Mouse (Mus musculus) liver, embryonic 11.5 days (tissue): ENCODE data around the gene Eno3. TPM values are rescaled to one million over a fixed set of nuclear protein-coding genes. Genes with fewer than 3 reads are reported as not detected.
A peak's percentile ranks its signal among the peaks of the same experiment; 100 is the strongest.

Source experiments
- ATAC-seq: fragments of 200-750 bp; cut with Nextera tagmentation; replicated peaks from 2 replicates; pipeline ENCODE4 v1.8.0; 2017; ENCODE audit warnings: moderate number of reproducible peaks, mild to moderate bottlenecking, moderate TSS enrichment, moderate library complexity; ENCODE audit not compliant: low FRiP score
- DNase-seq: peaks from one replicate; pipeline ENCODE4 v3.0.0-alpha.2; 2017; ENCODE audit warnings: low spot score
- H3K27ac ChIP-seq: fragments of 300-500 bp; sonication (generic); 2 replicates; pipeline ENCODE4 v1.5.1; 2014; ENCODE audit warnings: mild to moderate bottlenecking, low read depth, low read length, control low read depth
- H3K27me3 ChIP-seq: fragments of 300-500 bp; sonication (generic); replicated peaks from 2 replicates; pipeline ENCODE4 v1.6.1; 2014; ENCODE audit warnings: low read length, mixed read lengths; ENCODE audit not compliant: control insufficient read depth, insufficient read depth
- H3K36me3 ChIP-seq: fragments of 300-500 bp; sonication (generic); 2 replicates; pipeline ENCODE4 v1.6.1; 2014; ENCODE audit warnings: mild to moderate bottlenecking, low read length, moderate library complexity, mixed read lengths; ENCODE audit not compliant: control insufficient read depth, insufficient read depth
- H3K4me1 ChIP-seq: fragments of 300-500 bp; sonication (generic); replicated peaks from 2 replicates; pipeline ENCODE4 v1.6.1; 2014; ENCODE audit warnings: low read length, mixed read lengths; ENCODE audit not compliant: control insufficient read depth, insufficient read depth
- H3K4me2 ChIP-seq: fragments of 300-500 bp; sonication (generic); 2 replicates; pipeline ENCODE4 v1.6.1; 2014; ENCODE audit warnings: mild to moderate bottlenecking, control low read depth, moderate library complexity
- H3K4me3 ChIP-seq: fragments of 300-500 bp; sonication (generic); 2 replicates; pipeline ENCODE4 v1.5.1; 2014; ENCODE audit warnings: low read depth, low read length, control low read depth
- H3K9ac ChIP-seq: fragments of 300-500 bp; sonication (generic); 2 replicates; pipeline ENCODE4 v1.6.1; 2014; ENCODE audit warnings: low read depth, low read length, control low read depth
- H3K9me3 ChIP-seq: fragments of 300-500 bp; sonication (generic); 2 replicates; pipeline ENCODE4 v1.6.1; 2016; ENCODE audit warnings: low read length, inconsistent platforms, mixed read lengths; ENCODE audit not compliant: control insufficient read depth
- WGBS: fragments of 180-500 bp; shearing (Covaris S2); extraction: QIAGEN DNeasy Blood & Tissue Kit; methylation state at CpG from one replicate; pipeline ENCODE4 v1.1.7; 2014; 5-methylcytosine and 5-hydroxymethylcytosine counted together
- polyA plus RNA-seq: library from polyadenylated mRNA; unstranded; fragments of >200 nt; fragmentation: Nextera tagmentation; extraction: Ambion mirVana; gene quantifications from 2 replicates; pipeline ENCODE4 v1.2.1, GENCODE M21; 2014

Gene Eno3
- polyA plus RNA-seq, 1 experiment from 2014 or later, result 20.1 TPM

DNA sequence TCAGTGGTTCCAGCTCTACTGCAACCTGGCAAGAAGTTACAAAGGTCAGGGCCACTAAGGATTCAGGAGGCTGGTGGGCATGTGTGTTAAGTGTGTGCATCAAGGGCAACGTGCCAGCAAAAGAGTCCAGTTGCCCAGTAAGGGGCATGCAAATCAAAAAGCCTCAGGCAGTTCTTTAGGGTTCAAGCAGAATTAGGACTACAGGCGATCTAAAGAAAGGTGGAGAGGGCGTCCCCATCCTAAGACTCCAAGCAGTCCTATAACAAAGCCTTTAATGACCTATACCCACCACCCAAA, 10.8 kb upstream of the Eno3 start:
- H3K4me2 ChIP-seq, result peak overlapping the region; percentile 82
- no peaks in the 10 kb centered on the region for H3K27me3 ChIP-seq
- DNase-seq, result no peak
- no peaks in the 10 kb centered on the region for H3K9me3 ChIP-seq
- H3K27ac ChIP-seq, result peak overlapping the region; percentile 81
- peak overlapping the region; percentile 70 for H3K9ac ChIP-seq
- H3K4me1 ChIP-seq, result peaks cover 39% of the 10 kb centered on the region
- H3K4me3 ChIP-seq, result peak overlapping the region; percentile 92
- H3K36me3 ChIP-seq, result peaks cover 38% of the 10 kb centered on the region
- 27% methylated on average over 3 of the region's 3 CpGs for WGBS
- ATAC-seq, result no peak

DNA sequence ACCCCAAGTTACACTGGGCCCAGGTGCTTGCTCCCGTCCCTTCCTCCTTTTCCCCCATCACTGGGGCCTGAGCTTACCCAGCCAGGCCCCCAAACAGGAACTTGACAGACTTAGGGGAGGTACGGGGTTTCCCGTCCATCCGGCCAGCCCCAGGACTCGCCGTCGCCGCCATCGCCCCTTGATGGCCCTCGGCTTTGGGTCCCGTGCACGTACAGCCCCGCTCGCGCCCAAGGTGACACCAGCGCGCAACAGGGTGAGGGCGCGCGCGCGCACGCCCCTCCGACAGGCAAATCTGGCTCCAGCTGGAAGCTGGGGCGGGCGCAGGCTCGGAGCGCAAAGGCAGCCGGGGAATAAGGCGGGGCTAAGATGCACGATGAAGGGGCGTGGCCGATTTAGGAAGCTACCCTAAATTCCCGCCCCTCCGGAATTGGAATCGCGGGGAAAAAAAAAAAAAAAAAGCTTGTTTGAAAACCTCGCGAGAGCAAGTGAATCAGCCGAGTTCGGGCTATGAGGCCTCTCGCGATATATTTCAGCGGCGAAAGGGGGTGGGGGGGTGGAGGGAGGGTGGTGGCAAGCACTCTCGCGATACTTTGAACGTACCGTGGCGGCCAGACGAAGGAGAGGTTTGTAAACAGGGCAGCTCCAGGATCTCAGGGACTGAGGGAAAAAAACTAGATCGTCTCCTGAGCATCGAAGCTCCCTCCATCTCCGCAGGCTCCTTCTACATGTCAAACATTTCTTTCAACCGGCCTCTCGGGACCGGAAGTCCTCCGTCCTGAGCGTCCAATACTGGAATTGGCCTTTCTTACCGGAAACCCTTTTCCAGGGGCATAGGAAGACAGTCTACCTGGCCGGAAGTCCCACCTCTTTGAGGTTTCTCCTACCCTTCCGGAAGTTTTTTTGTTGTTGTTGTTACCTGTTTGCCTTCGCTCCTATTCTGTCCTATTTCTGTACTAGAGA, 10.0 kb upstream of the Eno3 start, which contains the start of the genes Rnf167 and Slc25a11:
TSS of gene Rnf167 (plus strand) at position 545 of the 960 bp plus-strand sequence.
TSS of gene Slc25a11 (minus strand) at position 789 of the 960 bp plus-strand sequence.
- Histone ChIP-seq H3K4me1 (peaks cover 46% of the 10 kb centered on the region), H3K4me3 (peak within 1 kb of the TSS; percentile 92), H3K36me3 (peaks cover 43% of the 10 kb centered on the region), H3K4me2 (peak within 1 kb of the TSS; percentile 92), H3K9me3 (no peaks in the 10 kb centered on the region), H3K27ac (peak within 1 kb of the TSS; percentile 98), H3K9ac (peak within 1 kb of the TSS; percentile 95), H3K27me3 (no peaks in the 10 kb centered on the region)
- WGBS, result under 1% methylated on average over 63 of the region's 63 CpGs
- DNase-seq (peak; percentile 96), ATAC-seq (peak; percentile 83)

DNA sequence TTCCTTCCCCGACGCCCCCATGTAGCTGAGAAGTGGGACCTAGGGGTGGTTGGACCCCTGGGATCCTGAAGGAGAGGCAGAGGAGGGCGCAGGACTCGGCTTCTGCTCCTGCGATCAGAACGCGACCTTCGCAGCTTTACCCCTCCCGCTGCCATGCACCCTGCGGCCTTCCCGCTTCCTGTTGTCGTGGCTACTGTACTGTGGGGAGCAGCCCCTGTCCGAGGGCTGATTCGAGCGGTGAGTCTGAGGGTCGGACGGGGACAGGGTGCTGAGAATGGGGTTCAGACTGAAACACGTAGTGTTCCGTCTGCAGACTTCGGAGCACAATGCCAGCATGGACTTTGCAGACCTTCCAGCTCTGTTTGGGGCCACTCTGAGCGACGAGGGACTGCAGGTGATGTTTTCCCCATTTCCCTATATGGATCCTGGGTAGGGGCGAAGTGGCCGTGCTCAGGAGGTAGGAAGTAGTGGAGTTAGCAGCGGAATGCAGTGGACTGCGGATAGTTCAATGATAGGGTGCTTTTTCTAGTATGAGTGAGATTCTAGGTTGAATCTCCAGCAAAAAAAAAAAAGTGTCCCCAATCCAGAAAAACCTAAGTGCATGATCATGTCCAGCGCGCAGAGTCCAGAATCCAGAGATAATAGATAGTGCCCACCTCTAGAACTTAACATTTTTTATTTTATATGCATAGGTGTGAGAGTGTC, 9.1 kb upstream of the Eno3 start:
- peaks cover 51% of the 10 kb centered on the region for H3K36me3 ChIP-seq
- H3K4me2 ChIP-seq, result peak overlapping the region; percentile 92
- H3K9me3 ChIP-seq, result no peaks in the 10 kb centered on the region
- peak; percentile 21; the same call in 1 of the 2 replicates for ATAC-seq
- peak overlapping the region; percentile 92 for H3K4me3 ChIP-seq
- peak overlapping the region; percentile 95 for H3K9ac ChIP-seq
- WGBS, result 3% methylated on average over 28 of the region's 28 CpGs
- H3K4me1 ChIP-seq, result peaks cover 55% of the 10 kb centered on the region
- peak overlapping the region; percentile 98 for H3K27ac ChIP-seq
- peak; percentile 55 for DNase-seq
- H3K27me3 ChIP-seq, result no peaks in the 10 kb centered on the region

DNA sequence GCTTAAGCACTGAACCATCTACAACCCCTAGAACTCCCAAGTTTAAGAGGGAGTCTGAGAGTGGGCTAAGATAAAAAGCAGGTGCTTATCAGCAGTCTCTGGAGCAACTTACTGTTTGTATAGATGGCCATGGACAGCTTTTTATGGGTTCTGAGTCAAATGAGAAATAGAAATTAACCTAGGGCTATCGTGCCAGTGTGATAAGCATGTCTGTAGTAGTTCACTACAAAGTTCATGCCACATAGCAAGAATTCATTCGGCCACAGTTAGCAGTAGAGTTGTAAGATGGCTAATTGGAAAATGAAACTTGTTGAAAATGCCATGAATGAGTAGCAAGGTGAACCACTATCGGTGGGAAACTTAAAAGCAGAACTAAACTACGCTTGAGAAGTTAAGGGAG, 8.5 kb upstream of the Eno3 start:
- H3K4me1 ChIP-seq, result peaks cover 56% of the 10 kb centered on the region
- 50% methylated on average over 4 of the region's 4 CpGs for WGBS
- peak overlapping the region; percentile 95 for H3K9ac ChIP-seq
- peak overlapping the region; percentile 92 for H3K4me2 ChIP-seq
- DNase-seq (no peak), ATAC-seq (peak; percentile 33)
- H3K27me3 ChIP-seq, result no peaks in the 10 kb centered on the region
- H3K4me3 ChIP-seq, result peak overlapping the region; percentile 92
- peak overlapping the region; percentile 98 for H3K27ac ChIP-seq
- H3K36me3 ChIP-seq, result peaks cover 48% of the 10 kb centered on the region
- no peaks in the 10 kb centered on the region for H3K9me3 ChIP-seq

DNA sequence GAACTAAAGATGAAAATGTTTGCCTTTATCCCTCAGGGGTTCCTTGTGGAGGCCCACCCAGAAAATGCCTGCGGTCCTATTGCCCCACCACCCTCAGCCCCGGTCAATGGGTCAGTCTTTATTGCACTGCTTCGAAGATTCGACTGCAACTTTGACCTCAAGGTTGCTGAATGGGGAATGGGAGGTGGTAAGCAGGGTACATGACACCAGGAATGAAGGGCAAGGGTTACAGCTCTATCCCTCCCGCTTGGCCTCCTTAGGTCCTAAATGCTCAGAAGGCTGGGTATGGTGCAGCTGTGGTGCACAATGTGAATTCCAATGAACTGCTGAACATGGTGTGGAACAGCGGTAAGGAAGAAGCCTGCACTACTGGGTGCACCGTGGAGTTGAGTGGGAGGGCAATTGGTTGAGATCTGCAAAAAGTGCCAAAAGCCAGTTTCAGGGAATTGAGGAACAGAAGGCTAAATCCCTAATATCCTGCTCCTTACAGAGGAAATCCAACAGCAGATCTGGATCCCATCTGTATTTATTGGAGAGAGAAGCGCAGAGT, 7.7 kb upstream of the Eno3 start:
- H3K4me1 ChIP-seq, result peaks cover 56% of the 10 kb centered on the region
- ATAC-seq, result no peak
- 82% methylated on average over 8 of the region's 8 CpGs for WGBS

DNA sequence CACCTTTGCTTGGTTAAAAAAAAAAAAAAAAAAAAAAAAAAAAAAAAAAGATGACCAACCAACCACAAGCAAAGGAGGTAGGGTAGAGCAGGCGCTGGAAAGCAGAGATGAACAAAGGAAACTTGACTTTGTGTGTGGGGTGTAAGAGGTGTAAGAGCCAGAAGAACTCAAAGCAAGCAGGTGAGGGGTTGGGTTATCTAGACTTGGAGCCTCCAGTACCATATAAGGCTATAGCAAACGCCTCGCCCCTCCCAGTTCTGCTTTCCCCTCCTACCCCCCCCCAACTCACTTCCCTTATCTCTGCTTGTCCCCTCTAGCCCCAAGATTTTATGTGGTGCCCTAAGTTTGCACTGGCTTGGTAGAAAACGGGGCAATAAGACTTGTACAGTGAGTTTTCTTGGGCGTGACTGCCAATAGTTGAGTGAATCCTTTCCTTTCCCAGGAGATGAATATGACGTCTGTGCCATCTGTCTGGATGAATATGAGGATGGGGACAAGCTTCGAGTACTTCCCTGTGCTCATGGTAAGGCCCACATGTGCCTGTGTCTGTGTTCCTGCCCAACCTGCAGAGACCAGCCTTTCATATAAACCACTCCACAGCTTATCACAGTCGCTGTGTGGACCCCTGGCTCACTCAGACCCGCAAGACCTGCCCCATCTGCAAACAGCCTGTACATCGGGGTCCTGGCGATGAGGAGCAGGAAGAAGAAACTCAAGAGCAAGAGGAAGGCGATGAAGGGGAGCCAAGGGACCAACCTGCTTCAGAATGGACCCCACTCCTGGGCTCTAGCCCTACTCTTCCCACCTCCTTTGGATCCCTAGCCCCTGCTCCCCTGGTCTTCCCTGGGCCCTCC, 6.5 kb upstream of the Eno3 start:
- Histone ChIP-seq H3K4me1 (peaks cover 54% of the 10 kb centered on the region), H3K36me3 (peaks cover 34% of the 10 kb centered on the region), H3K4me2 (peak overlapping the region; percentile 92), H3K27me3 (no peaks in the 10 kb centered on the region), H3K4me3 (peak overlapping the region; percentile 100), H3K27ac (peak overlapping the region; percentile 77), H3K9me3 (no peaks in the 10 kb centered on the region), H3K9ac (peak overlapping the region; percentile 55)
- ATAC-seq (no peak), DNase-seq (no peak)
- 54% methylated on average over 12 of the region's 12 CpGs for WGBS

More for the DNA sequence above, 7.7 kb upstream of the Eno3 start:
- peaks cover 46% of the 10 kb centered on the region for H3K36me3 ChIP-seq
- DNase-seq, result no peak
- peak overlapping the region; percentile 98 for H3K27ac ChIP-seq
- H3K27me3 ChIP-seq, result no peaks in the 10 kb centered on the region
- peak overlapping the region; percentile 92 for H3K4me2 ChIP-seq
- H3K4me3 ChIP-seq, result peak overlapping the region; percentile 92
- H3K9ac ChIP-seq, result peak overlapping the region; percentile 95
- H3K9me3 ChIP-seq, result no peaks in the 10 kb centered on the region

DNA sequence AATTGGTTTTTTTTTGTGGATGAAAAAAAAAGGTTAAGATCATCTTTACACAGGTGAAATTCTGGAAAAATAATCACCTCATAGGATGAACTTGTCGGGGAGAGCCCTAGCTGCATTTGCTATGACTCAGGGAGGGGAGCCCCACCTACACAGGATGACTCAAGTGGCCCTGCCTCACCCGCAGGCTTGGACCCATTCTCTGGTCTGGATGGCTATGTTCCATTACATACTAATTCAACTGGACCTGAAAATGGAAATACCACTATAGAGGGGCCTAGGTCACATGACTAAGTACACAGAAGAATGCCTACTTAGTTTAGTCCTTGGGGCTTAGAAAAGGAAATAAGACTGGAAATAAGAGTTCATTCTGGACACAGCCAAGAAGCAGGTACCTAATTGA, 5.6 kb upstream of the Eno3 start:
- peaks cover 34% of the 10 kb centered on the region for H3K36me3 ChIP-seq
- WGBS, result 70% methylated on average over 2 of the region's 2 CpGs
- peaks cover 54% of the 10 kb centered on the region for H3K4me1 ChIP-seq
- ATAC-seq (no peak), DNase-seq (no peak)
- H3K4me2 ChIP-seq, result peak overlapping the region; percentile 92
- no peaks in the 10 kb centered on the region for H3K27me3 ChIP-seq
- no peak overlapping the region; the same call in 1 of the 2 replicates for H3K9ac ChIP-seq
- H3K9me3 ChIP-seq, result no peaks in the 10 kb centered on the region
- peak overlapping the region; percentile 77 for H3K27ac ChIP-seq
- H3K4me3 ChIP-seq, result peak overlapping the region; percentile 100
